Mouse (Mus musculus) CH12.LX (cell line): ENCODE measurements at regions not wholly inside any gene's neighbourhood (a gene's known extent, or its start where the extent isn't known, plus 50 kb on each side); places are given as distances from the start of the nearest gene placed in this dataset.

Experiments used
- DNase-seq: peaks from one replicate; pipeline ENCODE4 v3.0.0-alpha.2; 2013; ENCODE audit errors: extremely low read depth
- H3K27ac ChIP-seq: 2 replicates; pipeline ENCODE4 v1.5.1; 2012; ENCODE audit warnings: low read depth, mild to moderate bottlenecking, control low read depth, moderate library complexity; ENCODE audit not compliant: insufficient read depth
- H3K27me3 ChIP-seq: replicated peaks from 2 replicates; pipeline ENCODE3; 2012; ENCODE audit warnings: inconsistent platforms
- H3K36me3 ChIP-seq, 2 experiments: replicated peaks in 1 of 2; 2 replicates each; pipeline versions ENCODE3 to v1.6.1; 2012; ENCODE audit warnings: inconsistent platforms in 1 of 2, low read length in 1 of 2, mild to moderate bottlenecking in 1 of 2, mixed read lengths in 1 of 2, moderate library complexity in 1 of 2; ENCODE audit not compliant: control insufficient read depth in 1 of 2, insufficient read depth in 1 of 2
- H3K4me1 ChIP-seq, 2 experiments: 2 replicates each; pipeline ENCODE4 v1.6.1; 2012; ENCODE audit warnings: inconsistent platforms in 1 of 2, moderate library complexity in 1 of 2; ENCODE audit not compliant: insufficient read depth in 2 of 2, control insufficient read depth in 1 of 2
- H3K4me2 ChIP-seq: 2 replicates; pipeline ENCODE4 v1.6.1; 2012; ENCODE audit warnings: low read depth, mild to moderate bottlenecking, control low read depth; ENCODE audit not compliant: poor library complexity, insufficient read depth, severe bottlenecking
- H3K4me3 ChIP-seq, 3 experiments: fragments of 150-350 bp in 1 of 3; sonication (generic) in 1 of 3; replicated peaks in 1 of 3; 2 replicates each; pipeline versions ENCODE3 to v1.5.1; 2011 to 2012; ENCODE audit warnings: low read depth in 2 of 3, low read length in 2 of 3, mild to moderate bottlenecking in 2 of 3, moderate library complexity in 2 of 3, control low read depth in 1 of 3, improper control_type of control experiment in 1 of 3, inconsistent platforms in 1 of 3, mixed read lengths in 1 of 3; ENCODE audit not compliant: poor library complexity in 1 of 3
- H3K79me2 ChIP-seq: replicated peaks from 2 replicates; pipeline ENCODE4 v1.6.1; 2012; ENCODE audit warnings: mild to moderate bottlenecking, moderate library complexity; ENCODE audit not compliant: control insufficient read depth, poor library complexity, insufficient read depth, severe bottlenecking; ENCODE audit errors: extremely low read depth
- H3K9ac ChIP-seq: 2 replicates; pipeline ENCODE4 v1.6.1; 2012; ENCODE audit warnings: low read depth, mild to moderate bottlenecking, control low read depth, moderate library complexity; ENCODE audit not compliant: insufficient read depth
- H3K9me3 ChIP-seq: replicated peaks from 2 replicates; pipeline ENCODE3; 2012; ENCODE audit warnings: low read length, inconsistent platforms, mixed read lengths
- BHLHE40 ChIP-seq: IDR thresholded peaks from 2 replicates; pipeline ENCODE4 v1.6.1; 2011; ENCODE audit warnings: mild to moderate bottlenecking, low read depth, low read length, improper control_type of control experiment
- CHD1 ChIP-seq: IDR thresholded peaks from 2 replicates; pipeline ENCODE4 v1.6.1; 2012; ENCODE audit warnings: low read depth, low read length, improper control_type of control experiment, inconsistent platforms
- CHD2 ChIP-seq: IDR thresholded peaks from 2 replicates; pipeline ENCODE4 v1.6.1; 2011; ENCODE audit warnings: low read length, improper control_type of control experiment
- ETS1 ChIP-seq: conservative IDR thresholded peaks from 2 replicates; pipeline ENCODE4 v1.6.1; 2012; ENCODE audit warnings: low read depth, mild to moderate bottlenecking, inconsistent platforms, low read length, improper control_type of control experiment, moderate library complexity
- IRF4 ChIP-seq: IDR thresholded peaks from 2 replicates; pipeline ENCODE4 v1.6.1; 2014; ENCODE audit warnings: low read depth, mild to moderate bottlenecking, inconsistent platforms, low read length, improper control_type of control experiment
- JUN ChIP-seq: IDR thresholded peaks from 2 replicates; pipeline ENCODE4 v1.6.1; 2011; ENCODE audit warnings: low read depth, mild to moderate bottlenecking, low read length, improper control_type of control experiment, moderate library complexity; ENCODE audit not compliant: insufficient read depth
- JUND ChIP-seq: conservative IDR thresholded peaks from 2 replicates; pipeline ENCODE4 v1.6.1; 2011; ENCODE audit warnings: low read depth, low read length, improper control_type of control experiment
- KAT2A ChIP-seq: IDR thresholded peaks from 2 replicates; pipeline ENCODE4 v1.6.1; 2012; ENCODE audit warnings: low read length, improper control_type of control experiment, inconsistent platforms; ENCODE audit not compliant: insufficient replicate concordance
- MAFK ChIP-seq: IDR thresholded peaks from 2 replicates; pipeline ENCODE4 v1.6.1; 2011; ENCODE audit warnings: low read length, improper control_type of control experiment; ENCODE audit not compliant: insufficient replicate concordance
- MAX ChIP-seq: IDR thresholded peaks from 2 replicates; pipeline ENCODE4 v1.6.1; 2011; ENCODE audit warnings: low read length, improper control_type of control experiment
- MEF2A ChIP-seq: IDR thresholded peaks from 2 replicates; pipeline ENCODE4 v1.6.1; 2014; ENCODE audit warnings: low read depth, mild to moderate bottlenecking, inconsistent platforms, low read length, improper control_type of control experiment, borderline replicate concordance
- MYC ChIP-seq: IDR thresholded peaks from 2 replicates; pipeline ENCODE4 v1.6.1; 2011; ENCODE audit warnings: low read depth, mild to moderate bottlenecking, improper control_type of control experiment, low read length
- NELFE ChIP-seq: IDR thresholded peaks from 2 replicates; pipeline ENCODE4 v1.6.1; 2011; ENCODE audit warnings: low read depth, low read length, improper control_type of control experiment
- NRF1 ChIP-seq: IDR thresholded peaks from 2 replicates; pipeline ENCODE4 v1.6.1; 2014; ENCODE audit warnings: low read depth, mild to moderate bottlenecking, inconsistent platforms, low read length, improper control_type of control experiment, moderate library complexity
- SIN3A ChIP-seq: IDR thresholded peaks from 2 replicates; pipeline ENCODE4 v1.6.1; 2012; ENCODE audit warnings: low read length, improper control_type of control experiment, inconsistent platforms
- SMC3 ChIP-seq: IDR thresholded peaks from 2 replicates; pipeline ENCODE4 v1.6.1; 2011; ENCODE audit warnings: low read depth, low read length, improper control_type of control experiment
- TBP ChIP-seq: conservative IDR thresholded peaks from 2 replicates; pipeline ENCODE4 v1.6.1; 2011; ENCODE audit warnings: low read depth, low read length, improper control_type of control experiment
- TCF12 ChIP-seq: IDR thresholded peaks from 2 replicates; pipeline ENCODE4 v1.6.1; 2014; ENCODE audit warnings: low read depth, mild to moderate bottlenecking, inconsistent platforms, low read length, improper control_type of control experiment
- UBTF ChIP-seq: IDR thresholded peaks from 2 replicates; pipeline ENCODE4 v1.6.1; 2012; ENCODE audit warnings: low read depth, mild to moderate bottlenecking, inconsistent platforms, low read length, improper control_type of control experiment, moderate library complexity
- USF2 ChIP-seq: conservative IDR thresholded peaks from 2 replicates; pipeline ENCODE4 v1.6.1; 2011; ENCODE audit warnings: low read depth, low read length, improper control_type of control experiment
- ZKSCAN1 ChIP-seq: IDR thresholded peaks from 2 replicates; pipeline ENCODE4 v1.6.1; 2012; ENCODE audit warnings: low read depth, inconsistent platforms, low read length, improper control_type of control experiment, borderline replicate concordance
- ZMIZ1 ChIP-seq: IDR thresholded peaks from 2 replicates; pipeline ENCODE4 v1.6.1; 2012; ENCODE audit warnings: low read depth, mild to moderate bottlenecking, inconsistent platforms, low read length, improper control_type of control experiment
- ZNF384 ChIP-seq: IDR thresholded peaks from 2 replicates; pipeline ENCODE4 v1.6.1; 2012; ENCODE audit warnings: low read depth, low read length, improper control_type of control experiment, inconsistent platforms
- dilution Hi-C: fragments of 300-500 bp; cut with MboI; formaldehyde crosslinking; loops from 2 replicates; pipeline ENCODE4 v1.14.3; 2020; ENCODE audit warnings: low sequenced_read_pairs; ENCODE audit not compliant: extremely low pct_unique_long_range_greater_than_20kb, extremely low pct_ligation_motif_present
- in situ Hi-C: fragments of 300-500 bp; cut with MboI; formaldehyde crosslinking; loops from 3 replicates; pipeline ENCODE4 v1.14.3; 2019; ENCODE audit warnings: low sequenced_read_pairs, low pct_ligation_motif_present, low pct_unique_long_range_greater_than_20kb, mixed read lengths

DNA sequence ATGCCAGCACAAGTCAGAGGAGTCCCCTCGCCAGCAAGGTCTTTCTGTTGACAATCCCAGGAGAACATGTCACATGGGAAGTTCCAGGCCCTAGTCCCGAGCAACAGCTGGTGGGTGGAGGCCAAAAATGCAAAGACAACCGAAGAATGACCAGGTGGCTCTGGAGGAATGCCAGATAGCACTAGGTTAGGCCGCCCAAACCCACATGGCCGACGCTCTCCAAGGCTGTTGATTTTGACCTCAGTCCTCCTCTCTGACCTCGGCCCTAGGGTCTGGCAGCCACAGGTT lies 76.4 kb downstream of the Rpl14 start:
- H3K79me2 ChIP-seq, result no peaks in the 10 kb centered on the region
- no peaks in the 10 kb centered on the region for H3K27me3 ChIP-seq
- H3K4me2 ChIP-seq, result no peak overlapping the region
- H3K36me3 ChIP-seq, result no peaks in the 10 kb centered on the region
- TF ChIP-seq JUN (no peak), UBTF (no peak)
- no peaks in the 10 kb centered on the region for H3K4me1 ChIP-seq
- in situ Hi-C loops, result no loop called here
- no peak overlapping the region for H3K4me3 ChIP-seq
- H3K9me3 ChIP-seq, result no peaks in the 10 kb centered on the region
- H3K27ac ChIP-seq, result no peak overlapping the region
- dilution Hi-C loops, result no loop called here
- H3K9ac ChIP-seq, result no peak overlapping the region
- no peak for DNase-seq

- Histone ChIP-seq H3K79me2 (no peaks in the 10 kb centered on the region), H3K27me3 (peaks cover 8% of the 10 kb centered on the region), H3K4me2 (no peak overlapping the region), H3K4me1 (no peaks in the 10 kb centered on the region), H3K9me3 (no peaks in the 10 kb centered on the region), H3K27ac (no peak overlapping the region), H3K4me3 (no peak overlapping the region), H3K36me3 (no peaks in the 10 kb centered on the region), H3K9ac (no peak overlapping the region)
- no peak for TF ChIP-seq MAX
- TF ChIP-seq CHD1, result no peak
- no peak for TF ChIP-seq ZMIZ1
- TF ChIP-seq TBP, result no peak
- no peak for TF ChIP-seq CHD2
- TF ChIP-seq IRF4, result no peak
- TF ChIP-seq SIN3A, result no peak
- no peak for TF ChIP-seq ZKSCAN1
- in situ Hi-C loops, result no loop called here
- dilution Hi-C loops, result no loop called here
- DNase-seq, result no peak
Observed at GRCm38 (mm10) chr9:120652733-120653132, 81.5 kb downstream of the Rpl14 start.

GRCm38 (mm10) chr9:120653170-120653569 lies 81.9 kb downstream of the Rpl14 start:
- TF ChIP-seq BHLHE40 (no peak), KAT2A (no peak), TCF12 (no peak), ETS1 (no peak), CHD1 (no peak), JUN (no peak), SMC3 (no peak), ZKSCAN1 (no peak), IRF4 (no peak), MYC (no peak), USF2 (no peak), NRF1 (no peak), NELFE (no peak), MEF2A (no peak), TBP (no peak), JUND (no peak), ZNF384 (no peak), MAFK (no peak)
- Histone ChIP-seq H3K4me2 (no peak overlapping the region), H3K9ac (no peak overlapping the region), H3K9me3 (no peaks in the 10 kb centered on the region), H3K4me1 (no peaks in the 10 kb centered on the region), H3K27me3 (peaks cover 8% of the 10 kb centered on the region), H3K36me3 (no peaks in the 10 kb centered on the region), H3K4me3 (no peak overlapping the region), H3K79me2 (no peaks in the 10 kb centered on the region), H3K27ac (no peak overlapping the region)
- no peak for DNase-seq
- in situ Hi-C loops, result no loop called here
- dilution Hi-C loops, result no loop called here
